Mouse (Mus musculus) forebrain, embryonic 11.5 days (tissue): ENCODE data around the gene Mup5. TPM values are rescaled to one million over a fixed set of nuclear protein-coding genes. Genes with fewer than 3 reads are reported as not detected.
A peak's percentile ranks its signal among the peaks of the same experiment; 100 is the strongest.
"Not testable (repeated sequence)": the region's sequence is repeated elsewhere in the genome, so short reads cannot be mapped to it uniquely, and the experiment has no call there.

ENCODE experiments used
- ATAC-seq: fragments of 200-750 bp; cut with Nextera tagmentation; replicated peaks from 2 replicates; pipeline ENCODE4 v1.8.0; 2017; ENCODE audit warnings: moderate TSS enrichment; ENCODE audit not compliant: low FRiP score
- DNase-seq: peaks from one replicate; pipeline ENCODE4 v3.0.0-alpha.2; 2017; ENCODE audit warnings: low spot score
- H3K27ac ChIP-seq: fragments of 300-500 bp; sonication (generic); 2 replicates; pipeline ENCODE4 v1.5.1; 2014; ENCODE audit warnings: low read depth, low read length
- H3K27me3 ChIP-seq: fragments of 300-500 bp; sonication (generic); 2 replicates; pipeline ENCODE4 v1.6.1; 2014; ENCODE audit warnings: mild to moderate bottlenecking, low read length, mixed read lengths; ENCODE audit not compliant: control insufficient read depth, insufficient read depth
- H3K36me3 ChIP-seq: fragments of 300-500 bp; sonication (generic); 2 replicates; pipeline ENCODE4 v1.6.1; 2014; ENCODE audit warnings: mild to moderate bottlenecking, low read length, moderate library complexity, mixed read lengths; ENCODE audit not compliant: control insufficient read depth, insufficient read depth
- H3K4me1 ChIP-seq: fragments of 300-500 bp; sonication (generic); replicated peaks from 2 replicates; pipeline ENCODE4 v1.6.1; 2014; ENCODE audit warnings: low read length, mixed read lengths; ENCODE audit not compliant: control insufficient read depth, insufficient read depth
- H3K4me2 ChIP-seq: fragments of 300-500 bp; sonication (generic); 2 replicates; pipeline ENCODE4 v1.6.1; 2014; ENCODE audit warnings: low read depth, mild to moderate bottlenecking, low read length, moderate library complexity, mixed read lengths; ENCODE audit not compliant: severe bottlenecking
- H3K4me3 ChIP-seq: fragments of 300-500 bp; sonication (generic); 2 replicates; pipeline ENCODE4 v1.5.1; 2014; ENCODE audit warnings: low read depth, low read length
- H3K9ac ChIP-seq: fragments of 300-500 bp; sonication (generic); 2 replicates; pipeline ENCODE4 v1.6.1; 2014; ENCODE audit warnings: low read length
- H3K9me3 ChIP-seq: fragments of 300-500 bp; sonication (generic); 2 replicates; pipeline ENCODE4 v1.6.1; 2016; ENCODE audit warnings: low read length, mixed read lengths; ENCODE audit not compliant: control insufficient read depth
- WGBS: fragments of 180-500 bp; shearing (Covaris S2); extraction: QIAGEN DNeasy Blood & Tissue Kit; methylation state at CpG from one replicate; pipeline ENCODE4 v1.1.7; 2014; 5-methylcytosine and 5-hydroxymethylcytosine counted together
- polyA plus RNA-seq: library from polyadenylated mRNA; unstranded; fragments of >200 nt; fragmentation: Nextera tagmentation; extraction: Ambion mirVana; gene quantifications from 2 replicates; pipeline ENCODE4 v1.2.1, GENCODE M21; 2014

Mup5 gene
- polyA plus RNA-seq, 1 experiment from 2014 or later: not detected

- H3K9me3 ChIP-seq: no peaks in the 10 kb centered on the region
- H3K36me3 ChIP-seq: no peaks in the 10 kb centered on the region
- H3K4me1 ChIP-seq: no peaks in the 10 kb centered on the region
- no peak overlapping the region for H3K27ac ChIP-seq
- no peak overlapping the region for H3K9ac ChIP-seq
- H3K27me3 ChIP-seq: no peaks in the 10 kb centered on the region
- DNase-seq: no peak
- no peak overlapping the region for H3K4me2 ChIP-seq
- 83% methylated on average over 2 of the region's 2 CpGs for WGBS
- H3K4me3 ChIP-seq: no peak overlapping the region
- no peak for ATAC-seq
These were observed 19.4 kb downstream of the Mup5 start for GRCm38 (mm10) chr4:61815602-61816001.

DNA sequence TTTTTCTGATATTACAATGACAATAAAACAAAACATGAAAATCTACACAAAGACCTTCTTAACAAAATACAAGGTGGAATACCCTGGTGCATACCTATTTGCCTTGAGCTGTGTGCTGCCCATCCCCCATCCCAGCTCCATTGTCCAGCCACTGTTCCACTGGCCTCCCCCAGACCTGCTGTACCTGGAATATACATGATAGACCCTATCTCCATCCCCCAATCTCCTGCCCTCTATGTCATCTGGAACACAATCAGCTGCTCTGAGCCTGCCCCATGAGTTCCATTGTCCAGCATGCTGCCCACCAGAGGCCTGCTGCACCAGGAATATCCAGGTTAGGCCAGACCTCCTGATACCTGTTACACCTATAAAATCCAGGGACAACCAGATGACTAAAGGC lies 21.6 kb downstream of the Mup5 start:
- Histone ChIP-seq H3K4me2 (no peak overlapping the region), H3K36me3 (no peaks in the 10 kb centered on the region), H3K9ac (no peak overlapping the region), H3K4me1 (no peaks in the 10 kb centered on the region), H3K27me3 (no peaks in the 10 kb centered on the region), H3K27ac (no peak overlapping the region), H3K4me3 (no peak overlapping the region), H3K9me3 (no peaks in the 10 kb centered on the region)
- ATAC-seq (no peak), DNase-seq (no peak)

- H3K4me3 ChIP-seq, H3K9ac ChIP-seq, H3K9me3 ChIP-seq, ATAC-seq, H3K36me3 ChIP-seq, H3K27me3 ChIP-seq, H3K4me2 ChIP-seq, H3K27ac ChIP-seq, H3K4me1 ChIP-seq: not testable (repeated sequence)
- DNase-seq: peak; percentile 59
- WGBS: 14% methylated on average over 2 of the region's 2 CpGs
These were observed 23.8 kb downstream of the Mup5 start for GRCm38 (mm10) chr4:61811193-61811592.

DNA sequence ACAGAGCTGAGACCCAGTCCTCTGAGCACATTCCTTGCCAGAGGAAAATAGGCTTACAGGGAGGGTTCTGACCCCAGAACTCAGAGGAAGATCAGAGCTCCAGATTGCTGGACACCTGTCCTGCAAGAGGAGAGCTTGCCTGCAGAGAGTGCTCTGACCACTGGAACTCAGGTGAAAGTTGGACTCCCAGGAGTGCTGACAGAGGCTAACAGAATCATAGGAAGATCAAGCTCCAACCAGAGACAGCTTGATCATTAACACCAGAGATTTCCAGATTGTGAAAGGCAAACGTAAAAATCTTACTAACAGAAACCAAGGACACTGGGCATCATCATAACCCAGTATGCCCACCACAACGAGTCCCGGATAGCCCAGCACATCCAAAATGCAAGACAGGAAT lies 26.1 kb downstream of the Mup5 start:
- not testable (repeated sequence) for H3K4me2 ChIP-seq, ATAC-seq, H3K9ac ChIP-seq, H3K27ac ChIP-seq, H3K9me3 ChIP-seq, H3K27me3 ChIP-seq, H3K36me3 ChIP-seq, H3K4me3 ChIP-seq, DNase-seq, H3K4me1 ChIP-seq
- WGBS: 92% methylated on average over 3 of the region's 3 CpGs

DNA sequence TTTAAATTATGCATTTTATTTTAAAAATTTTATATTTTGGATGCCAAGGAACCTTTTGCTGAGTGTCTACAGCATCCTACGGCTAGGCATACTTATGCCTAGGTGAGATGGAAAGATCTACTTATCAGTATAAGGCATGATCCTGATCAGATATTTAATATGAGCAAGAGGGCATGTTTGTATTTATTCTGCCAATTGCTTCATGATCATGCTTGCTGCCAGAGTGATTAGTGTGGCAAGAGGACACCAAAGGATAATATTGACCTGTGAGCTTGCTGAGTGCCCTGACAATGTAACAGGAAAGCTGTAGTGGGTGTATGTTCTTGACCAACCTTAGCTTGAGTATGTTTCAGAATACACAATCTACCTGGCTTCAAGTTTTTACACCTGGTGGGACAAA lies 45.3 kb downstream of the Mup5 start:
- H3K4me1 ChIP-seq, H3K9ac ChIP-seq, H3K9me3 ChIP-seq, H3K4me2 ChIP-seq, H3K27ac ChIP-seq, H3K27me3 ChIP-seq, H3K36me3 ChIP-seq, ATAC-seq, DNase-seq, H3K4me3 ChIP-seq: not testable (repeated sequence)
- 85% methylated on average over 1 of the region's 1 CpGs for WGBS

GRCm38 (mm10) chr4:61784231-61784630 lies 50.8 kb downstream of the Mup5 start:
- not testable (repeated sequence) for H3K9ac ChIP-seq

GRCm38 (mm10) chr4:61782169-61782568 lies 52.9 kb downstream of the Mup5 start, which contains the start of gene Mup19:
Mup19 (minus strand) TSS chr4:61782269.
- WGBS: 100% methylated on average over 1 of the region's 5 CpGs
- not testable (repeated sequence) for H3K9me3 ChIP-seq, H3K9ac ChIP-seq, ATAC-seq, H3K27me3 ChIP-seq, DNase-seq, H3K4me3 ChIP-seq, H3K36me3 ChIP-seq, H3K4me1 ChIP-seq, H3K4me2 ChIP-seq, H3K27ac ChIP-seq

More at GRCm38 (mm10) chr4:61784231-61784630, 50.8 kb downstream of the Mup5 start:
- not testable (repeated sequence) for H3K36me3 ChIP-seq, H3K27me3 ChIP-seq, DNase-seq, ATAC-seq, H3K27ac ChIP-seq, H3K9me3 ChIP-seq, H3K4me2 ChIP-seq, H3K4me3 ChIP-seq, H3K4me1 ChIP-seq
- WGBS: 91% methylated on average over 1 of the region's 1 CpGs

Other genes starting within 250 kb of the Mup5 start
- gene Mup17, start 239.4 kb downstream of the Mup5 start, polyA plus RNA-seq: not detected in 2 replicates
- not detected in 2 replicates for gene Mup18, start 161.1 kb downstream of the Mup5 start, polyA plus RNA-seq
- not detected in 2 replicates for gene Mup19, start 53.0 kb downstream of the Mup5 start, polyA plus RNA-seq
- not detected in 2 replicates for gene Mup20, start 218.9 kb upstream of the Mup5 start, polyA plus RNA-seq